Mouse (Mus musculus) G1E-ER4 (cell line): Measurements from ENCODE around the gene Zfp287. TPM values are rescaled to one million over a fixed set of nuclear protein-coding genes. Genes with fewer than 3 reads are reported as not detected.

Source experiments
- GATA1 ChIP-seq: IDR thresholded peaks from one replicate; pipeline ENCODE4 v1.8.0; 2012; ENCODE audit warnings: low read length, inconsistent platforms
- polyA plus RNA-seq: library from polyadenylated mRNA; stranded (reverse); fragments of >175 nt; gene quantifications from 2 replicates; pipeline ENCODE4 v1.2.3, GENCODE M21; 2012

Gene Zfp287
- polyA plus RNA-seq: not detected in 2 replicates

DNA sequence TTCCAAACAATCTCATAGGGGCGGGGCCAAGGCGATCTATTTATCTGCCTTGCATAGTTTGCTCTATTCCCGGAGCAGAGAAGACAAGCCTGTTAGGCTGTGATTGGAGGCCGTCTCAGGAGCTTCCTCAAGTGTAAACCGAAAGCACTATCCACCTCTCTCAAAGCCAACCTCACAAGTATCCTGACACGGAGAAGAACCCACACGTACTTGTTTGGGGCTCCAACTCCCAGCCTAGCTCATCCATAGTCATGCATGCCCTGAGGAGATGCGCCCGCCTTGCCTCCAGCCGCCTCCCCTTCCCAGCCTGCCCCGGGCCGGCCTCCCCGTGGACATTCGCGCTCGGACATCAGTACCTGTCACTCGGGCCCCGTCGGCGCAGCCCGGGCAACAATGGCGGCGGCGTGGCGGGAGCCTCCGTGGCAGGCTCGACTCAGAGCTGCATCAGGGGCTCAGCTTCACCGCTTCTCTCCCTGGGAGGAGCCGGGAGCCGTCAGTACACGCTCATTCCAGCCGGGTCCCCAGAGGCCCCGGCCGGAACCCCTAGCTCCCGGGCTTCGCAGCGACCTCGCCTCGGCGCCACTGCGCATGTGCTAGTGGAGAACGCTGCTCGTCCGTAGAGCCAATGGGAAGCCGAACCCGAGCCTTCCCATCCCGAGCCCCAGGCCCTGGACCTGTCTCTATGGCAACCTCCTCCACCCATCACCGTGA, at the start of gene Zfp287:
Zfp287 (minus strand) TSS at position 595 of the 711 bp plus-strand sequence.
- TF ChIP-seq GATA1: no peak

DNA sequence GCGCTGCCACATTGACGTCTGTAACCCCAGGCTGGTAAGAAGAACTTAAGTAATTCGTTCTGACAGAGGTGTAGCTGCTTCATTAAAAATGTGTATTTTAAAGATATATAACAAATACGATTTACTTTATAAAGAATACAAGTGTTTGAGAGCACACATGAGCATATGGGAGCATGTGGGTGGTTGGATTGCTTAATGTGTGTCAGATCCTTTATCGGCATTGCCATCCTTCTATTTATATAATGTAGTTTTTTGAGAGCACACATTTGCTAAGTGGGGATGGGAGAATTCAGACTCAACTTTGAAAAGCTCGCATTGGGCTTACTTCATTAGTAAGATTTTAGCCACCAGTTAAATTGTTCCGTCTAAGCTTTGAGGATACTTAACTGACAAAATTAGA, 44.8 kb upstream of the Zfp287 start:
- no peak for TF ChIP-seq GATA1

DNA sequence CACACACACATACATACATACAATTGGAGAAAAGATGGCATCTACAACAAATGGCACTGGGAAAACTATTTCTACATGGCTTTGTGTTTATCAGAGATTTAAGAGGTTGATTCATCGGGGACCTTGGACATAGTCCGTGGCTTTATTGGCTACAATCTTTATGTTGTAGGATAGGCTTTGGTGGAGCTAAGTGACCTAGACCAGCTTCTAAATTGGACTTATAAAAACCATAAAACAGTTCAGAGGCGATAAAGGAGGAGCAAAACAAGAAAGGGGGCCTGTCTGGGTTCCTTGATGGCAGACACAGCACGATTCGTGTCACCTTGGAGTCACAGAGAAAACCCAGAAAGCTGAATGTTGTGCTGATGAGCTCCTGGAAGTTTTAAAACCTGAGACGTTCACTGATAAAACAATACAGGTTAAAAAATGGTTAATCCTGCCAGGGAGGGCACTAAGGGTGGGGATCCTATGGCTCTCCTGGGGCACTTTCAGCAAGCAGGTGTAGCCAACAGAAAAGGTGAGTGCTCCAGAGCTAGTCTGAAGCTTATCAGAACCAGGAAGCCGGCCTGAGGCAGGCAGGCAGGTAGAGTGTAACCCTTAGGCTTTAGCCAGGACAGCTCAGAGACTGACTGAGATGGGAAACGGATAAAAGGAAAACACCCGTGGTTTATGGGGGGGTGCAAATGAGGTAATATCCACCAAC, 29.2 kb upstream of the Zfp287 start:
- no peak for TF ChIP-seq GATA1

DNA sequence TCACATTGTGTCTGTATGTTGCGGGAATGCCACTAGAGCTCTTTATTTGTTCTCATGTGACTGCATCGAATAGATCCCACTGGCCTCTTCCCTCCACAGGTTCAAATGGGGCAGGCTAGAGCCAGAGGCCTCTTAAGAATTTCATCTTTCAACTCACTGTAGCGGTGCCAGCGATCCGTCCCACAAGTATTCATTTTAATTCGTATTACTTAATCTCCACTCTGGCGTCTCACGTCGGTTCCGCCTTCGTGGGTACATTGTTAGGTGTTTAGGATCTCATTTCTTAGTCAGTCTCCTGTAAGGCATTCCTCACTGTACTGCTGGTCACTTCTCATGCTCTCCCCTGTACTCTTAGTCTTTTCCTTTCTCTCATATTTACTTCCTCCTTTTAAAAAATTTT, 26.8 kb upstream of the Zfp287 start:
- no peak for TF ChIP-seq GATA1

DNA sequence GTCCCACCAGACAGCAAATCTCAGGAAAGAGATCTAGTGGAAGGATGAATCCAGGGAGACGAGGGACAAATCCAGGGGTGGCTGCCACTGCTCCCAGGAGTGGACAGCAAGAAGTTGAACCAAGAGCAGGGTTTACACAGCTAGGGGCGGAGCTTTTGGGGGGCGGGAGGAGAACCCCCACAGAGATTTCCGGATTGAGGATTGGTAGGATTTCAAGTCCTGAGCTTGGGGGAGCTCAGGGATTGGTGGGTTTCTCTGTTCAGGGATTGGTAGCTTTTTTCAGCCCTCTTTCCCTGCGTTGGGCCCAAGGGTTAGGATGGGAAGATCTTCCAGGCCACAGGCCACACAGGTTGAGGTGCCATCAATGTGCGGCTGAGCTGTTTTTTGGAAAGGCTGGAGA, 26.2 kb upstream of the Zfp287 start:
- no peak for TF ChIP-seq GATA1

DNA sequence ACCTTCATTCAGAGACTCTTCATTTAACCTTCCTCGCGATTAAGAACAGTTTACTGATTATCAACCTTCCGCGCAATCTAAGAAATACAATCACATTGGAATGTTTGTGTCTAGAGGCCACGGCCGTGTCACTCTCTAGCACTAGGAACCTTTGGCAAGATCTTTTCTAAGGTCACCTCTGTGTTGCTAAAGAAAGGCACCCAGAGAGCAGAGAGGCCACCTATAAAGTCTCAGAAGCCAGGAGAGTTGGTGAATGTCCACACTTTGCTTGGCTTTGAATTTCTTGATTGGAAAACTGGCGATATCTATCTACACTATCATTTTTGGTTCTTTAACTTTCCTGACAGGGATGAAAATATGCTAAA, 25.4 kb upstream of the Zfp287 start:
- no peak for TF ChIP-seq GATA1

DNA sequence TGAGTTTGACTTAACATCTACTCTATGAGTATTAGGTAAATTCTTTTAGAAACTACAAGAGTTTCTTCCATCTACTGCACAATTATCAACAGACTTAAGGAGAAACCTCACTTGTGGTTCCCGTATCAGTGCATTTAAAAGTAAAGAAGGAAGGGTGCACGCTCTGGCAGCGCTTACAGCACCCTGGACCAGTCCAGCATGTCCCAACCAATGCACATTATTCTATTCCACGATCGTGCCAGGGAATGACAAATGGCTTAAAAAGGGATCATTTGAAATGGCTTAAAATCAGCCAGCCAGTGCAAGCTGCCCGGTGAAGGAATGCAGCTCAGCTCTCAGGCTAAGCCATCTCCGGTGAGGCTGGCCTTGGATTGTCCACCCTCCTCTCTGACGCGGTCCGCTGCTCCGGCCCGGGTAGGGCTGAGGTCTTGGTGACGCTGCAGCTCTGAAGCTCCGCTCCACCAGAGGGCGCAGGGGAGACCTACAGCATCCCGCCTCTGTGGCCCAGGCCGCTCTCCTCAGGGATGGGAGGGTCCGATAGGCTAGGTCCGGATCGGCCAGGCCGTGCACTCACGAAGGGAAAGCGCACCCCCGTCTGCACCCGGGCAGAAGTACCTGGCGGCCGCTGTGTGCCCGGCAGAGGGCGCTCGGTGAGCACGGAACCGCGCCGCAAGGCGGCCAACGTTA, 24.9 kb upstream of the Zfp287 start:
- no peak for TF ChIP-seq GATA1

DNA sequence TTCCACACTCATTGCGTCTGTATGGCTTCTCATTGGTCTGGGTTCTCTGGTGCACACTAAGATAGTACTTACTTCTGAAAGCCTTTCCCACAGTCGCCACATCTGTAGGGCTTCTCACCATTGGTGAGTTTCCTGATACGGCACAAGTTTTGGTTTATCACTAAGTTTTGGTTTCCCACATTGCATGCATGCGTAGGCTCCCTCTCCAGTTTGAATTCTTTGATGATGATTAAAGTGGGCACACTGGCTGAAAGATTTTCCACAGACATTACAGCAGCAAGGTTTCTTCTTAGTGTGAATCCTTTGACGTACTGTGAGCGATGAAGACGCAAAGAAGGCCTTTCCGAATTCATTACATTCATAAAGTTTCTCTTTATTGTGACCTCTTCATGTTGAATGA, 21.1 kb upstream of the Zfp287 start, which contains the start of gene Gm10428:
Gm10428 (plus strand) TSS at position 321 of the 400 bp plus-strand sequence.
- TF ChIP-seq GATA1: no peak

DNA sequence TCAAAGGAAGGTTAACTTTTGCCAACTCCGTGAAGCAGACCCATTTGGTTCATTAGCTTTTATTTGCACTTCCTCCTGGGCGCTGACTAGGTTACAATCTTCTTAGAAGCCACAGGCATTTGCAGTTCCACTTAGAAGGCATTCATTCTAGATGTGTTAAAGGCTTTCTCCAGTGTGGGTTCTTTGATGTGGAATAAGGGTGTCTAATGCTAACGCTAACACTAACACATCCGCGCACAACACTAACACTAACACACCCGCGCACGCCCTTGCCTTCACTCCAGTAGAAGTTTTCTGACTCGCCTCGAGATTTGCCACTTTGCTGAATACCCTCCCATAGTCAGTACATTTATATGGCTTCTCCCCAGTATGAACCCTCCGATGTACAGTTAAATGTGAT, 20.5 kb upstream of the Zfp287 start:
- TF ChIP-seq GATA1: no peak

DNA sequence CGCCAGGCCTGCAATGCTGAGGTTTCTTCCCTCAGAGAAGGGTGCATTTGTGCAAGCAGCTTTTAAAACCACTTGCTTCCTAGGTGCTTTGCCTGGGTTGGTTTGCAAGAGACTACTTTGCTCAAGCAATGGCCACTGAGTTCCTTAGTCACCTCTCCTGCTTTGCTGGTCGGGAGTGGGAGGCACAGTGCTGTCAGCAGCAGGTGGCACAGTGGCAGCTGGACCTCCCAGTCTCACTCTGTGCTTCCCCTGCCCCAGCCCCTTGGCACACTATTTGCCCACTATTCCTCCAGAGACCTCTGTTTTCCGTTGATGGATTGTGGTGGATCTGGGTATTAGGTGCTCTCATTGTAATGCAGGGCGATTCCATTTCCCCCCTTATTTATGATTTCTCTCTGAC, 16.4 kb upstream of the Zfp287 start:
- TF ChIP-seq GATA1: no peak

DNA sequence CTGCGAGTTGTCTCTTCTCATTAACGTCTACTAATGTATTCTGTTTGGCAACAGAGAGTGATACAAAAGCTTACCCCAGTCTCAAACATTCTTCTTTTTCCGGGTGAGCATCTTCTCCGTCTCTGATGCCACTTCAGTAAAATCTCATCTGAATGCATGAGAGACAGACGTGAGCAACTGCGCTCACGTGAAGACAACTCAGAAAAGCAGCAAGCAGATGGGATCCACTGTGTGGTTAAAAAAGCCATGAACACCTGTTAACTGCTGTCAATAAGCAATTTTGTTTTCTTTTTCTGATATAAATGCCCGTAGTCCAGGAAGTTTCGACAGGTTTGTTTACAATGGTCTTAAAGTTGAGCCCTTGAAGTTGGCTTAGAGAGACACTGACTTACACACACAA, 15.5 kb upstream of the Zfp287 start:
- no peak for TF ChIP-seq GATA1

DNA sequence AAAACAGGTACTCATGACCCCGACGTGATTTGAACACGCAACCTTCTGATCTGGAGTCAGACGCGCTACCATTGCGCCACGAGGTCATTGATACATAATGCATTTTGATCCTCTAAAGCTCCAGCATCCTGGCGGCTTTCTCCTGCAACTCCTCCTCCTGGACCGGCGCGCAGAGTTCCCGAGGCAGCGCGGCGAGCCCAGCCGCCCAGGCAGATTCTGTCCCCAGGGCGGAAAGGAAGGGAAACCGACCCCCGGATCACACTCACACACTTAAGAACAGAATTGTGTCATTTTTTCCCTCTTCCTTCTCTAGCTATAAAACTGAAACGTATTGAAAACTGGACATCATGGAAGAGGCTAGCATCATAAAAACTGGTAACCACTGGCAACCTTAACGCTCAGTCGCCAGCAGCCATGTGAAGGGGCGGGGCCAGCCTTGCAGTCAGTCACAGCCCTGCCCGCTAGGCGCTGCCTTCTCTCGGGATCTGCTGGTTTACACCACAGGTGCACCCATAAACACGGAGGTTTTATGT, 14.4 kb upstream of the Zfp287 start:
- TF ChIP-seq GATA1: no peak

DNA sequence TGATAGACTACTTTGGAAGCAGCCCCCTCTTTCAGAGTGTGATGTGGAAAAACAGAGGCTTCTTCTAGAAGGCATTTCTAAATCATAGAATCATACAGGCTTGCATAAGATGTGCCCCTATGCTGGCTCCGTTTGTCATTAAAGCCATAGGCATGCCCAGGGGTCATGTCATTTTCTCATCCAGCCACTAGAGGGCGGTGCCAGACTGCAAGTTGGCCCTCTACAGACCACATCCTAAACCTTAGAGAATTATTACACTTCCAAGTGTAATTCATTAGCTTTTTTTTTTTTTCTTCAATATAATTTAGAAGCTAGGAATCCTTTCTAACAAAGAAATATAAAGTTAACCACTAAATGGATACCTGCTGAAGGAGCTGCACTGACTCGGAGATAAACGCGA, 12.4 kb upstream of the Zfp287 start:
- TF ChIP-seq GATA1: no peak

DNA sequence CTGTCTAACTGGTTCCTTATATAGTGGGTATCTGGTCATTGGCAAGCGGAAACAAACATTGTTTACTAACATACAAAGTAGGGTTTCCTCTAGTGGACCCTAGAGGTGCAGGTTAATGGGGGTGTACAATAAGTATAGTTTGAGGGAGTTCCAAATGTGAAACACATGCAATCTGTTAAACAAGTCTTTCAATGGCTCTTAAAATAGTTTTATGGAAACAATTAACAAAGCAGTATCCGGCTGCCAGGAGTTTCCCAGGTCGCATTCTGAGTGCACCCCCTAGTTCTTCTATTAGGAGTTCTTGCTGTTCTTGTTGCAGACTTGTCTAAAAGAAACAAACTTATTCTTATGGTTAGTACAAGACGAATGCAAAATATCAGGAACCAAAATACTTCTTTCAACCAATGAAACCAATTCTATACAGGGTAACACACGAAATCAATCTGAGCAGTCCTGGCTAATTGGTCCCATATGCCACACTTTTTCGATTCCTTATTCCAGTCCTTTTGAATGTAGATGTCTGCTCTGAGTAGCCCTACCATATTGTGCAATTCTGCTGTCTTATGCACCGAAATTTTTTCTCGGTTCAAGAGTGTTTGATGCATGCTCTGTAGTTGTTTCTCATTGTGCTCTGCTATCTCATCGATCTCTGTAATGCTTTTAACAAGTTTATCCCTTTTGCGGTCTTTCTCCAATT, 10.7 kb upstream of the Zfp287 start:
- TF ChIP-seq GATA1: no peak

DNA sequence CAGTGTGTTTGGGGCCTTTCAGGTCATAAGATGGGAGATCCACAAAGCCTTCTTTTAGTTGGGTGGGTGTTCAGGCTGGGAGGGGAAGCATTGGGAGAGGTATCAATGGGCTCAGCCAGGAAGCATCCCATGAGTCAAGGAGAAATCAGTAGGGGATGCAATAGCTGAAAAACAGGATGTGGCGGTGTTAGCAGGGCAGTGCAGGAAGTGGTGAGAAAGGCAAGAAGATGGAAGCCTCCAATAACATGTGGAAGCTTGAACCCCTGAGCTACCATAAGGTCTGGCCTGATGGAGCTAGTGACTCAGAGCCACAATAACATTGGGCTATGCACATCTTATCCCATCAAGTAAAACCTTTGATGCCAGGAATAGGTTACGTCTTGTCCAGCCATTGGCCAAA, 9.5 kb upstream of the Zfp287 start:
- TF ChIP-seq GATA1: no peak

DNA sequence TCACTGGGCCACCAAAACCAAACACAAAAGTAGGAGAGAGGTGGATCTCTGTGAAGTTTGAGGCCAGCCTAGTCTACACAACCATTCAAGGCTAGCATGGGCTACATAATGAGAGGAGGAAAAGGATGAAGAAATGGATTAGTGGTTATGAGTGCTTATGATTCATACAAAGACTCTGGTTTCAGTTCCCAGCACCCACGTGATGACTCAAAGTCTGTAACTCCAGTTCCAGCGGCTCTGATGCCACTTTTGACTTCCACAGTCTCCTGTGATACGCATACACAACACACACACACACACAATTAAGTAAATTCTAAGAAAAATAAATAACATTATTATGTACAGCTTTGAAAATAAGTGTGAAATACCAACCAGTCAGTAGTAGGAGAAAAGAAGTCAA, 960 bp upstream of the Zfp287 start:
- TF ChIP-seq GATA1: no peak

DNA sequence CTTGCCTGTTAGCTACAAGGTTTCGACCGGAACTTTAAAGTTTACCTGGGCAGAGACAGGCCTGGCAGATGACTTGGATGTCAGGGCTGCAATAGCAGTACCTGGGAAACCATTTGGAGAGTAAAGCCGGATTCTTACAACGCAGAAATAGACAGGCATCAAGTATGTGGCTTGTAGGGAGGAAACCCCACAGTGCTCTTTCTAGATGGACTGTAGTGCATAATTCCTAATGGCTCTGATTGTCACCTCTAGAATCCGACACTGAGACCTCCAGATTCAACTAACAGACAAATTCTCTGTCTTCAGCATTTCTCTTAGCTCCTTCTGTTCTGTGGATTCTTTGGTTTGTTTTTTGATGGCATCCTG, 300 bp upstream of the Zfp287 start:
- TF ChIP-seq GATA1: no peak
